Mouse (Mus musculus): Measurements from ENCODE around the gene Mphosph9. TPM values are rescaled to one million over a fixed set of nuclear protein-coding genes. Genes with fewer than 3 reads are reported as not detected.
"Not testable (repeated sequence)": the region's sequence is repeated elsewhere in the genome, so short reads cannot be mapped to it uniquely, and the experiment has no call there.

Gene Mphosph9
- polyA plus RNA-seq, 1 experiment = 7.1 TPM

DNA sequence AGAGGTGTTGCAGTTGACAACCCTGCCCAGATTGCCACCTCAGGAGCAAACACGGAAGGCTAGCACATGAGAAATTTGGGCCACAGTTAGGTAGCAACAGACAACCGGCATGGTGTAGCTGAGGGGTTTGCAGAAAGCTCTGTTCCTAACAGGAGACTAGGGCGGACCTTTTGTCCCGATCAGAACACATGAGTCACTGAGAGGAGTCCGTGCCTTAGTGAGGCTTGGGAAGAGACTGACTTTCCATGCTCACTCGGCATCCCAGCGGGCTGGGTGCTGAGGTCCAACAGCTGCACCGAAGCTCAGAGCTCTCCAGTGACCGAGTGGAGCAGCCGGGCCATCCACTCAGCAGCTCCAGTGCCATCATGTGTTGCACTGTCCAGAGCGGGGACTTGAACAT, 105.1 kb downstream of the Mphosph9 start:
- WGBS = 85% methylated on average over 11 of the region's 11 CpGs
- no peak overlapping the region for H3K27ac ChIP-seq (ENCODE audit: control insufficient read depth, insufficient read depth, low read depth, low read length, poor library complexity)
- peaks cover 7% of the 10 kb centered on the region for H3K4me1 ChIP-seq (ENCODE audit: control insufficient read depth, insufficient read depth, low read length)
- H3K4me3 ChIP-seq (replicated peaks; ENCODE audit: control insufficient read depth, low read depth, low read length) = no peak overlapping the region
- TF ChIP-seq CTCF (IDR thresholded peaks at IDR 0.05; ENCODE audit: control insufficient read depth, insufficient read depth, low read length) (no peak), POLR2A (IDR thresholded peaks at IDR 0.05; ENCODE audit: borderline replicate concordance, control insufficient read depth, low read depth, low read length) (no peak)

DNA sequence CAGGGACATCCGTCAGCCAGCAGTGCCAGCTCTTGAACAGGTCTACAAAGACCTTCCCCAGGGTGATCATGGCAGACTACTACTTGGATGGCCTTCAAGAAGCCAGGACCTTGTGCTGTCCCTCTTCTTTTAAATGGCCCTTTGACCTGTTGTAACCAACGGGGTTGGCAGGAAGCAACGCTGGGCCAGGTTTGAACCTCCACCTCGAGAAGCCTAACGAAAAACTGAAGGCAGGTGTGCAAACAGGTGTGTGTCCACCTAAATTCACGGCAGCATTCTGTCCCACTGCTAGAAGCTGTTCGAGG, 106.1 kb downstream of the Mphosph9 start:
- Histone ChIP-seq H3K4me1 (ENCODE audit: control insufficient read depth, insufficient read depth, low read length) (peaks cover 7% of the 10 kb centered on the region), H3K27ac (ENCODE audit: control insufficient read depth, insufficient read depth, low read depth, low read length, poor library complexity) (no peak overlapping the region)

DNA sequence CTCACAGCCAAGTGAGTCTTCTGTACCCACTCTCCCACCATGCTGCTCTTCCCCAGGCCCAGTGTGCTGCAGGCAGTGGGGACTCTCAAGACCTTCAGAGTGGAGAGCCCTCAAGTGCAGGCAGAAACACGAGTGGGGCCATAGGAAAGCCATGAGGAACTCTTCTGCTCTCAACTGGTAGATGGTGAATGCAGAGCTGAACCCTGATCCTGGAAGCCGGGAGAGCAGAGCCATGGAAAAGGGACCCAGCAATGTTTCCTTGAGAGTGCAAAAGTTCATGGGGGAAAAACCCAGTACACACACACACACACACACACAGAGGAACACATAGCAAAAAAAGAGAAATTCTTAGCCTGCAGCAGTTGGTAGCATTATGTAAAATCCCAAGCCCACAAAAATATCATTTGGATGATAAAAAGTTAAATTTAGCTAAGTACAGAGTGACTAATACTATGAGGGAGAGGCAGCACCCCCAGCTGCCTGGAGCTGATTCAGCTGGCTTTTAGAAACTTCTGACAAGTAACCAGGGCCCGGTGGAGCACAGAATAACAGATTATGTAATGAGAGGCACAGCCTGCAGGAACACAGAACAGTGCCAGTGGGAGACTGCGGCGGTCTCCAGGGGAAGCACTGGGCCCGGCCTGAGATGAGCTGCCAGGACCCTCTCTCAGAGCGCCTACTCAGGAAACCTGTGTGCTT, 106.6 kb downstream of the Mphosph9 start:
- 39% methylated on average over 7 of the region's 7 CpGs for WGBS
- Histone ChIP-seq H3K4me1 (ENCODE audit: control insufficient read depth, insufficient read depth, low read length) (peaks cover 4% of the 10 kb centered on the region), H3K27ac (ENCODE audit: control insufficient read depth, insufficient read depth, low read depth, low read length, poor library complexity) (no peak overlapping the region), H3K4me3 (replicated peaks; ENCODE audit: control insufficient read depth, low read depth, low read length) (no peak overlapping the region)
- TF ChIP-seq POLR2A (IDR thresholded peaks at IDR 0.05; ENCODE audit: borderline replicate concordance, control insufficient read depth, low read depth, low read length) (no peak), CTCF (IDR thresholded peaks at IDR 0.05; ENCODE audit: control insufficient read depth, insufficient read depth, low read length) (no peak)

More for the DNA sequence above, 106.1 kb downstream of the Mphosph9 start:
- WGBS = 61% methylated on average over 7 of the region's 7 CpGs
- TF ChIP-seq CTCF (IDR thresholded peaks at IDR 0.05; ENCODE audit: control insufficient read depth, insufficient read depth, low read length) (no peak), POLR2A (IDR thresholded peaks at IDR 0.05; ENCODE audit: borderline replicate concordance, control insufficient read depth, low read depth, low read length) (no peak)
- no peak overlapping the region for H3K4me3 ChIP-seq (replicated peaks; ENCODE audit: control insufficient read depth, low read depth, low read length)

DNA sequence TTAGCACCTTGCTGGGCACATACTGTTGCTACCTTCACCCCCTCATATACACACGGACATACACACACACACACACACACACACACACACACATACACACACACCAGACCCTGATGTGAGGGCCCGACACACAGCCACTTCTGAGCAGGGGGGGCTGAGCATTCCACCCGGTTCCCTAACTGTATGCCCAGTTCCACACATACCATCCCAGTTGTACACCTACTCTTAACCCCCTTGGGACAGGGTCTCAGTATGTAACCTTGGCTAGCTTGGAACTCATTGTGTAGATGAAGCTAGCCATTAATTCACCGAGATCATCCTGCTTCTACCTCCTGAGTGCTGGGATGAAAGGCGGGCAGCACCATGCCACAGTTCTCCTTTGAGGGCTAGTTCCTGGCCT, 107.2 kb downstream of the Mphosph9 start:
- 83% methylated on average over 5 of the region's 5 CpGs for WGBS
- no peak overlapping the region for H3K4me3 ChIP-seq (replicated peaks; ENCODE audit: control insufficient read depth, low read depth, low read length)
- no peak overlapping the region for H3K27ac ChIP-seq (ENCODE audit: control insufficient read depth, insufficient read depth, low read depth, low read length, poor library complexity)
- TF ChIP-seq CTCF (IDR thresholded peaks at IDR 0.05; ENCODE audit: control insufficient read depth, insufficient read depth, low read length) (no peak), POLR2A (IDR thresholded peaks at IDR 0.05; ENCODE audit: borderline replicate concordance, control insufficient read depth, low read depth, low read length) (no peak)
- peaks cover 4% of the 10 kb centered on the region for H3K4me1 ChIP-seq (ENCODE audit: control insufficient read depth, insufficient read depth, low read length)

DNA sequence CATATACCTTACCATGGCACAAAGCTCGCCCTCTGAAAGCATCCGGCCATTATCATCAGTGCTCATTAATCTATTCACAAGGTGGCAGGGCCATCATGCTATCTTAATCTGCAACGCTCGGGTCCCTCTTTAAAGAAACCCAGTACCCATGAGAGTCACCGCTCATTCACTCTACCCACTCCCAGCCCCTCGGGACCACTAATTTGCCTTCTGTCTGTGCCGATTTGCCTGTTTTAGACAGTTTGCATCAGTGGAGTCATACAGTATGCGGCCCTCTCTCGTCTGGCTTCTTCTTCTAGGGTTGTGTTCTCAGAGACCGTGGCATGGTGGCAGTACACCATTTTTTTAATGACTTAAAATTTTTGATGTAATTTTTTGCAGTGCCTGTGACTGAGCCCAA, 108.3 kb downstream of the Mphosph9 start:
- WGBS = 76% methylated on average over 10 of the region's 10 CpGs
- H3K4me1 ChIP-seq (ENCODE audit: control insufficient read depth, insufficient read depth, low read length) = peaks cover 7% of the 10 kb centered on the region
- no peak overlapping the region for H3K4me3 ChIP-seq (replicated peaks; ENCODE audit: control insufficient read depth, low read depth, low read length)
- TF ChIP-seq CTCF (IDR thresholded peaks at IDR 0.05; ENCODE audit: control insufficient read depth, insufficient read depth, low read length) = no peak
- no peak for TF ChIP-seq POLR2A (IDR thresholded peaks at IDR 0.05; ENCODE audit: borderline replicate concordance, control insufficient read depth, low read depth, low read length)
- no peak overlapping the region for H3K27ac ChIP-seq (ENCODE audit: control insufficient read depth, insufficient read depth, low read depth, low read length, poor library complexity)

DNA sequence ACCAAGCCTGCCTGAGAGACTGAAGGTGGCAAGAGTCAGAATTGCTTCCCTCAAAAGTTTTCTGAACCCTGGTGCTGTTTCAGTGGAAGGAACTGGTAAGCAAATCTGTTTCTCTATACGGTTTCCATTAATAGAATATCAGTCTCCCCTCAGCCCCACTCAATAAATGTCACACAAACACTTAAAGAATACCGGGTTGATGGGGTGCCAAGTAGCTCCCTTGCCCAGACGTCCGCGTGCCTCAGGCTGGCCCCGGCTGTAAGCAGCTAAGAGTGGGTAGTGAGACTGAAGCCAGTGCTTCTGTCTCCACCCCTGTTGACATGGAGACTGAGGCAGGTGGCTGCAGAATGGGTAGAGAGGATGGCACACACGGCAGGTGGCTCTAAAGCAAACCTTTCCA, 108.8 kb downstream of the Mphosph9 start:
- 69% methylated on average over 7 of the region's 7 CpGs for WGBS
- H3K4me3 ChIP-seq (replicated peaks; ENCODE audit: control insufficient read depth, low read depth, low read length) = no peak overlapping the region
- peaks cover 7% of the 10 kb centered on the region for H3K4me1 ChIP-seq (ENCODE audit: control insufficient read depth, insufficient read depth, low read length)
- TF ChIP-seq CTCF (IDR thresholded peaks at IDR 0.05; ENCODE audit: control insufficient read depth, insufficient read depth, low read length) (no peak), POLR2A (IDR thresholded peaks at IDR 0.05; ENCODE audit: borderline replicate concordance, control insufficient read depth, low read depth, low read length) (no peak)
- H3K27ac ChIP-seq (ENCODE audit: control insufficient read depth, insufficient read depth, low read depth, low read length, poor library complexity) = no peak overlapping the region

DNA sequence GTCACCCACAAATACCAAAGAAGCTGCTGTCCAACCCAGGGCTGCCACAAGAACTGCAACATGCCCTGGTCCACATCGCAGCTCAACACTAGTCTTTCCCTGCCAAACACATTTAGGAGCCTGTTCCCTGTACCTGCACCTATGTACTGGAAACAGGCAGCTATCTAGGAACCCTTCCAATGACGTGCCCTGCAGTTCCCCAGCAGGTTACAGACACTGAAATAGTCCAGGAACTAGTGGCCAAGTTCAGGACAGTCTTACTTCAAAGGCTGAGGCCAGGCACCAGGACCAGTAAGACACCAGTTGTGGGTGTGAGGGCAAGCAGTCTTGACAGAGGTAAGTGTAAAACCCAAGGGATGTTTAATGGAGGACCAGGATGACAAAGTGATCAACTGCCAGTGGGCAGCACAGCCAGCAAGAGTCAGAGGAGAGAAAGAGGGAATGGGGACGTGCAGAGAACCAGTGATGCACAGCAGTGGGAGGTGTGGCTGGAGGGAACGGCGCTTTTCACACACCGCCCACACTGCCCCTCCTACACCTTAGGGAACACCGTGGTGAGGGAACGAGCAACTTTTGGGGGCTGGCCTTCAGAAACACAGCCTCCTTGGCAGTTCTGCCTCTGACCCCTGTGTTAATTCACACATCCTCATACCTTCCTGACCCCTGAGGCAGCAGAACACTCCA, 110.1 kb downstream of the Mphosph9 start:
- 52% methylated on average over 8 of the region's 8 CpGs for WGBS
- Histone ChIP-seq H3K4me1 (ENCODE audit: control insufficient read depth, insufficient read depth, low read length) (peaks cover 7% of the 10 kb centered on the region), H3K27ac (ENCODE audit: control insufficient read depth, insufficient read depth, low read depth, low read length, poor library complexity) (no peak overlapping the region)

DNA sequence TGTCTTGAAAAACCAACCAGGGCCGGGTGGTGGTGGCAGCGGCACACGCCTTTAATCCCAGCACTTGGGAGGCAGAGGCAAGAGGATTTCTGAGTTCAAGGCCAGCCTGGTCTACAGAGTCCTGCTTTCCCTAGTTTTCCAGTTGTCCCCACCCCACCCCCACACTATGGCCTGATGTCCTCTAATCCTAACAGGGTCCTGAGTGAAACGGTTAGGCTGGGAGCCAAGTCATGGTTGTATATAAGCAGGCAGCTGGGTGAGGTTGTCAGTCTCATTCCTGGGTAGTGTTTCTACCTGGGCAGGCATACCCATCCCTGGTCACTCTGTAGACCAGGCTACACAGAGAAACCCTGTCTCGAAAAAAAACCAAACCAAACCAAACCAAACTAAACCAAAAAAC, 110.7 kb downstream of the Mphosph9 start:
- 85% methylated on average over 5 of the region's 5 CpGs for WGBS
- H3K27ac ChIP-seq (ENCODE audit: control insufficient read depth, insufficient read depth, low read depth, low read length, poor library complexity); H3K4me3 ChIP-seq (replicated peaks; ENCODE audit: control insufficient read depth, low read depth, low read length); H3K4me1 ChIP-seq (ENCODE audit: control insufficient read depth, insufficient read depth, low read length): not testable (repeated sequence)

More for the DNA sequence above, 110.1 kb downstream of the Mphosph9 start:
- H3K4me3 ChIP-seq (replicated peaks; ENCODE audit: control insufficient read depth, low read depth, low read length) = no peak overlapping the region
- TF ChIP-seq CTCF (IDR thresholded peaks at IDR 0.05; ENCODE audit: control insufficient read depth, insufficient read depth, low read length) = no peak
- no peak for TF ChIP-seq POLR2A (IDR thresholded peaks at IDR 0.05; ENCODE audit: borderline replicate concordance, control insufficient read depth, low read depth, low read length)

All from bone marrow, adult 2 months (tissue).